Mouse (Mus musculus) midbrain, embryonic 14.5 days (tissue): ENCODE results near the gene Gm3327. TPM values are rescaled to one million over a fixed set of nuclear protein-coding genes. Genes with fewer than 3 reads are reported as not detected.

Experiments used
- polyA plus RNA-seq: library from polyadenylated mRNA; unstranded; fragments of >200 nt; fragmentation: Nextera tagmentation; extraction: Ambion mirVana; gene quantifications from 2 replicates; pipeline ENCODE4 v1.2.1, GENCODE M21; 2014

Gm3327 gene
- polyA plus RNA-seq, 1 experiment from 2014 or later = not detected

Other genes starting within 250 kb of the Gm3327 start
- not detected in 2 replicates for gene Ear1, start 248.3 kb upstream of the Gm3327 start, polyA plus RNA-seq
- gene Ear10, start 200.3 kb upstream of the Gm3327 start, polyA plus RNA-seq = not detected in 2 replicates
- 3.7 and 5.4 TPM in 2 replicates for gene Gm8113, start 198.5 kb upstream of the Gm3327 start, polyA plus RNA-seq
- not detected in 2 replicates for gene Ang5, start 166.8 kb upstream of the Gm3327 start, polyA plus RNA-seq
- gene Ang6, start 121.6 kb upstream of the Gm3327 start, polyA plus RNA-seq = not detected in 2 replicates
- gene Ear2, start 21.2 kb upstream of the Gm3327 start, polyA plus RNA-seq = not detected in 2 replicates
- not detected in 2 replicates for gene Gm8212, start 73.8 kb downstream of the Gm3327 start, polyA plus RNA-seq
- gene 4930503E14Rik, start 89.4 kb downstream of the Gm3327 start, polyA plus RNA-seq = not detected in 2 replicates
- gene Gm8220, start 161.7 kb downstream of the Gm3327 start, polyA plus RNA-seq = not detected in 2 replicates
- gene Gm5930, start 214.7 kb downstream of the Gm3327 start, polyA plus RNA-seq = not detected in 2 replicates
- gene Gm8229, start 241.5 kb downstream of the Gm3327 start, polyA plus RNA-seq = not detected in 2 replicates